Mouse (Mus musculus) embryonic facial prominence, embryonic 13.5 days (tissue): ENCODE results near the gene A730015C16Rik. TPM values are rescaled to one million over a fixed set of nuclear protein-coding genes. Genes with fewer than 3 reads are reported as not detected.

Experiments used
- ATAC-seq: fragments of 200-750 bp; cut with Nextera tagmentation; 2 replicates; pipeline ENCODE4 v1.8.0; 2017; ENCODE audit warnings: low read depth; ENCODE audit not compliant: insufficient number of reproducible peaks, insufficient read depth, low FRiP score, low TSS enrichment
- H3K27ac ChIP-seq: fragments of 300-500 bp; sonication (generic); 2 replicates; pipeline ENCODE4 v1.5.1; 2015; ENCODE audit warnings: moderate library complexity, mild to moderate bottlenecking, inconsistent platforms
- H3K27me3 ChIP-seq: fragments of 300-500 bp; sonication (generic); 2 replicates; pipeline ENCODE4 v1.6.1; 2015; ENCODE audit warnings: mild to moderate bottlenecking, inconsistent platforms
- H3K36me3 ChIP-seq: fragments of 300-500 bp; sonication (generic); 2 replicates; pipeline ENCODE4 v1.6.1; 2015; ENCODE audit warnings: mild to moderate bottlenecking, inconsistent platforms
- H3K4me1 ChIP-seq: fragments of 300-500 bp; sonication (generic); 2 replicates; pipeline ENCODE4 v1.6.1; 2015; ENCODE audit warnings: inconsistent platforms
- H3K4me2 ChIP-seq: fragments of 300-500 bp; sonication (generic); 2 replicates; pipeline ENCODE4 v1.6.1; 2015; ENCODE audit warnings: moderate library complexity, mild to moderate bottlenecking, inconsistent platforms
- H3K4me3 ChIP-seq: fragments of 300-500 bp; sonication (generic); 2 replicates; pipeline ENCODE4 v1.5.1; 2015; ENCODE audit warnings: mild to moderate bottlenecking, inconsistent platforms
- H3K9ac ChIP-seq: fragments of 300-500 bp; sonication (generic); 2 replicates; pipeline ENCODE4 v1.6.1; 2015; ENCODE audit warnings: mild to moderate bottlenecking, inconsistent platforms
- H3K9me3 ChIP-seq: fragments of 300-500 bp; sonication (generic); 2 replicates; pipeline ENCODE4 v1.6.1; 2016; ENCODE audit warnings: inconsistent platforms
- WGBS: fragments of 180-500 bp; shearing (Covaris S2); methylation state at CpG from one replicate; pipeline ENCODE4 v1.1.7; 2015; ENCODE audit warnings: mixed read lengths; 5-methylcytosine and 5-hydroxymethylcytosine counted together
- polyA plus RNA-seq: library from polyadenylated mRNA; unstranded; fragments of >200 nt; fragmentation: Nextera tagmentation; extraction: Ambion mirVana; gene quantifications from 2 replicates; pipeline ENCODE4 v1.2.1, GENCODE M21; 2015

The A730015C16Rik gene
- polyA plus RNA-seq, 1 experiment from 2014 or later, result 1.5 TPM

DNA sequence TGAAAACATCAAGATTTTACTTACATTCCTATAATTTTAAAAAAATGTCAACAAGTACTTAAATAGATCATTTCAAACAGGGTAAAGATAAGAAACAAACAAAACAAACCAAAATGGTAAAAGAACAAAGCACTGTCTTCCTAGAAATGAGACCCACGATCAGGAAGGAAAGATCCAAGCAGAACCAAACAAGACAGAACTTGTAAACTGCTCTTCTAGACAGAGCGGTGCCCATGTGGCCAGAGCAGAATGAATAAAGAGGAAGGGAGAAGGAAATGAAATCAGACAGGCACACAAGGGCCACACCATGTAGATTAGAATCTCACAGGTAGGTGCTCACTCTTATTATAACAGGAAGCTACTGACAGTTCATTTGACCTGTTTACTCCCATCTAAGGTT, 21.8 kb downstream of the A730015C16Rik start:
- WGBS, result 73% methylated on average over 2 of the region's 2 CpGs
- Histone ChIP-seq H3K27ac (no peak overlapping the region), H3K9ac (no peak overlapping the region), H3K36me3 (peaks cover 72% of the 10 kb centered on the region), H3K4me2 (no peak overlapping the region), H3K27me3 (no peaks in the 10 kb centered on the region), H3K9me3 (no peaks in the 10 kb centered on the region), H3K4me1 (peaks cover 2% of the 10 kb centered on the region), H3K4me3 (no peak overlapping the region)
- no peak for ATAC-seq

DNA sequence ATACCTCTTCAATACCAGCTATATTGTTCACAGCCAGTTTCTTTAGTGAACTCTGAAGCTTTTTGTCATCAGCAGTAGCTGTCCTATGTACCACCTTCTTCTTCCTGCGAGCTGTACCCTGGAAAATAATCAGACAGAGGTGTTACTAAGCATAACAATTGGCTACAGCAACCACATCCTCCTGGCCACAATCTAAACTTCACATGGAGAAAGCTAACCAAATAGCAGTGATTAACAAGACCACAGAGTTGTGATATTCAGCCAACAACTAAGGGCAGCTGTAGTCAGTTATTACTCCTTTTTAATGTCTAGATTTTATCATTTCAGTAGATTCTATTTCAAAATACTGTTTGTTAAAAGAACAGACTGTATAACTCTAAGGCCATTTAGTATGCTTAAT, 22.3 kb downstream of the A730015C16Rik start:
- 78% methylated on average over 1 of the region's 1 CpGs for WGBS
- no peak overlapping the region for H3K9ac ChIP-seq
- no peaks in the 10 kb centered on the region for H3K9me3 ChIP-seq
- no peak for ATAC-seq
- no peak overlapping the region for H3K4me2 ChIP-seq
- H3K4me1 ChIP-seq, result no peaks in the 10 kb centered on the region
- no peak overlapping the region for H3K4me3 ChIP-seq
- no peak overlapping the region for H3K27ac ChIP-seq
- no peaks in the 10 kb centered on the region for H3K27me3 ChIP-seq
- peaks cover 76% of the 10 kb centered on the region for H3K36me3 ChIP-seq

DNA sequence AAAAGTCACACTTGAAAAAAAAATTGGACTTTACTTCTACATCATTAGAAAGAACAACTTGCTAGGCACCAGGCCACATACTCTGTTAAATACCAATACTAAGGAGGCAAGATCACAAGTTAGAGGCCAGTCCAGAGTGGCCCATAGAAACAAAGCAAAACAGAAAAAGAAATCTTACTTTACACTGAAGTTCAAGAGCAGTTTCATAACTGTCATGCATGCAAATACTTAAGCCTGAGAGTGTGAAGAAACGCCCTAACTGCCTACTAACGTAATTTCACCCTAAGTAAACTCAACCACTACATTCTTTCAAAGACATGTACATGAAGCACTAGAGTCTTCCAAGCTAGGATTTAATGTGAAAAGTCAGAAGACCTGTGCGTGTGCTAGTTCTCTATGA, 22.7 kb downstream of the A730015C16Rik start:
- H3K36me3 ChIP-seq, result peaks cover 80% of the 10 kb centered on the region
- H3K27me3 ChIP-seq, result no peaks in the 10 kb centered on the region
- no peak overlapping the region for H3K9ac ChIP-seq
- ATAC-seq, result no peak
- no peak overlapping the region for H3K4me2 ChIP-seq
- no peaks in the 10 kb centered on the region for H3K9me3 ChIP-seq
- no peaks in the 10 kb centered on the region for H3K4me1 ChIP-seq
- H3K27ac ChIP-seq, result no peak overlapping the region
- no peak overlapping the region for H3K4me3 ChIP-seq
- WGBS, result 94% methylated on average over 3 of the region's 3 CpGs

DNA sequence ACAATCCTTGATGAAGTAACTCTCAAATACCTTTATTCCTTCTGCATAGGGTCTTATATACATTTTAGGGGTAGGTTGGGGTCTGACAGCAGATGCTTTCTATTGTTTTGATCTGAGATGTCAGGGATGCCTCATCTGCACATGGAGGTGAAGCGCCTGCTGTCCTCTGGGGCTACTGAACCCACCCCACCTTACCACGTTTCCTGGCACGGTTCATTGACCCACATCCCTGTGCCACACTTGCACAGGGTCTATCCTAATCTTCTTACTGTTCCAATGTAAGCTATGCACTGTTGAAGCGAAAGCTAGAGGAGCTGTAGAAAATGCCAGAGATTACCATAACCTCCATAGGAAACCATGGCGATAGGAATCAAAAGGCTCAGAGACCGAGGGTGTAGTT, 36.9 kb downstream of the A730015C16Rik start:
- H3K36me3 ChIP-seq, result peaks cover 11% of the 10 kb centered on the region
- H3K4me2 ChIP-seq, result no peak overlapping the region
- ATAC-seq, result no peak
- no peak overlapping the region for H3K4me3 ChIP-seq
- H3K9me3 ChIP-seq, result no peaks in the 10 kb centered on the region
- H3K4me1 ChIP-seq, result no peaks in the 10 kb centered on the region
- no peak overlapping the region for H3K27ac ChIP-seq
- 73% methylated on average over 6 of the region's 6 CpGs for WGBS
- no peaks in the 10 kb centered on the region for H3K27me3 ChIP-seq
- H3K9ac ChIP-seq, result no peak overlapping the region

DNA sequence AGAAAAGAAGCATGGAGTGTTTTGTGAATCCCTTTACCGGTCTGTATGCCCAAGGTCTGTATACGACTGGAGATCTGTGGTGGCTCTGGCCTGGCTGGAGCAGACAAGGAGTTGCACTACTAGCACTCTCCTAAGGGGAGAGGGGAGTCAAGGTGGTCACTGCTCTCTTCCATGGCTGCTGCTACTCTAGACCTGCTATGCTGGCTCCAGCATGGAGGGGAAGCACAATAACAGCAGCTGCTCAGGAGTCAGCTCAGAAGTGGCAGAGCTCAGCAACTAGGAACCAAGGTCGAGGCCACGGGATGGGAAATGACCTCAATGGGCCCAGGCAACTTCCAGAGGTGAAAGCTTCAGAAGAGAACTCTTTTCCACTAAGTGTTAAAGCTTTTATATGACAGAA, 37.3 kb downstream of the A730015C16Rik start:
- Histone ChIP-seq H3K27ac (no peak overlapping the region), H3K9ac (no peak overlapping the region), H3K4me1 (no peaks in the 10 kb centered on the region), H3K4me3 (no peak overlapping the region), H3K4me2 (no peak overlapping the region), H3K9me3 (no peaks in the 10 kb centered on the region), H3K36me3 (peaks cover 11% of the 10 kb centered on the region), H3K27me3 (no peaks in the 10 kb centered on the region)
- ATAC-seq, result no peak
- 68% methylated on average over 4 of the region's 4 CpGs for WGBS

DNA sequence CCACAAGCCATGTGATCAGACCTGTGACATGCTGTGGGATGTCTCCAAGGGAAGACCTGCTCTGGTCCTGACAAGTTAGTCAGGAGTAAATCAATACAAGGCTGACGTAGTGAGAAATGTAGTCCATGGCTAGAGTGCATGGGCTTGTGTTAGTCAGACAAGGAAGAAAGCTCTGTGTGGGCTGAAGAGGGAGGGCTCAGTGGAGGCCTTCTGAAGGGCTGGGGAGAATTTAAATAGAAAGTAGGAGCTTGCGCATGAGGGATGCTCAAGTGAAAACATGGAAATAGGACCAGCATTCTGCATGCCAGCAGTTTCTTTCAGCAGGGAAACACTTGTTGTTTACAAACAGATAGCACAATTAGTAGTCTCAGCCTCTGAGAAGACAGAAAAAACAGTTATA, 44.9 kb downstream of the A730015C16Rik start:
- no peak overlapping the region for H3K9ac ChIP-seq
- no peak for ATAC-seq
- no peaks in the 10 kb centered on the region for H3K4me1 ChIP-seq
- no peaks in the 10 kb centered on the region for H3K9me3 ChIP-seq
- H3K4me2 ChIP-seq, result no peak overlapping the region
- no peaks in the 10 kb centered on the region for H3K27me3 ChIP-seq
- no peaks in the 10 kb centered on the region for H3K36me3 ChIP-seq
- H3K4me3 ChIP-seq, result no peak overlapping the region
- H3K27ac ChIP-seq, result no peak overlapping the region
- 81% methylated on average over 2 of the region's 2 CpGs for WGBS

DNA sequence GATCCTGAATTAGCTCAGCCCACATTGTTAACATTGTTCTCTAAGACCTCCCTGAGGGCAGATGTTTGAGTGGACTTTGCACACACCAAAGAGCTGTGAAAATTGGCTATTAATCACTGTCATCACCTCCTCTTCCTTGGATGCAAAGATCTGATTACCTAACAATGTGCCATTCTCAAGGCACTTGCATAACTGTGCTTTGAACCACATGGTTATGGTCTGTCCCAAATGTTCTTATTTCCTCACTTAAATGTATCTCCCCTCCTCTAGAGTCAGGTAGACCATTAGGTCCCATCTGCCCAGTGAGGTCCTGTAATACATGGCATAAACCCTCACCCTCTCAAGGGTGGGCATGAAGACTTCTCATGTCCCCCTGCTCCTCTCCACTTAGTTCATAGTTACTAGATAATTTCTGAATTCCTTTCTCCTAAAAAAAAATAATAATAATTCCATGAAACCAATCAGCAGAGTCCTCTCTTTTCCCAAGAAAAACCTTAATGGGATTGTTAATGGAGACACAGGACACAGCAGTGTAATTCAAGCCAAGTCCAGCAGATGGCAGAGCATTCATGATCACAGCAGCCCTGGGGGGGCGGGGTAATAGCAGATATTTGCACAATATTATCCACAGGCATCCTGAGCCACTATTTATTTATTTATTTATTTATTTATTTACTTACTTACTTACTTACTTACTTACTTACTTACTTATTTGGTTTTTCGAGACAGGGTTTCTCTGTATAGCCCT, 50.2 kb downstream of the A730015C16Rik start:
- Histone ChIP-seq H3K9me3 (no peaks in the 10 kb centered on the region), H3K36me3 (no peaks in the 10 kb centered on the region), H3K4me3 (no peak overlapping the region), H3K27me3 (no peaks in the 10 kb centered on the region), H3K4me1 (no peaks in the 10 kb centered on the region), H3K9ac (no peak overlapping the region), H3K27ac (no peak overlapping the region), H3K4me2 (no peak overlapping the region)
- WGBS, result 50% methylated on average over 2 of the region's 2 CpGs
- ATAC-seq, result no peak

Other genes with a start within 250 kb of the A730015C16Rik start
- 34.5 and 37.2 TPM in 2 replicates for gene Cc2d1b, start 228.7 kb downstream of the A730015C16Rik start, polyA plus RNA-seq
- 2.6 and 4.1 TPM in 2 replicates for gene 3110021N24Rik, start 129.0 kb downstream of the A730015C16Rik start, polyA plus RNA-seq
- 6.6 and 7.2 TPM in 2 replicates for gene Zfyve9, start 67.8 kb downstream of the A730015C16Rik start, polyA plus RNA-seq
- gene Btf3l4, start 15.0 kb downstream of the A730015C16Rik start, polyA plus RNA-seq, result 180 and 199 TPM in 2 replicates
- gene Txndc12, start 14.0 kb downstream of the A730015C16Rik start, polyA plus RNA-seq, result 109 and 111 TPM in 2 replicates
- 49.7 and 53.3 TPM in 2 replicates for gene Kti12, start 834 bp downstream of the A730015C16Rik start, polyA plus RNA-seq
- 19.9 and 22.3 TPM in 2 replicates for gene Rab3b, start 30.4 kb upstream of the A730015C16Rik start, polyA plus RNA-seq
- 77.2 and 80.0 TPM in 2 replicates for gene Nrd1, start 152.0 kb upstream of the A730015C16Rik start, polyA plus RNA-seq